Mouse (Mus musculus) mature B cell (primary cell): Measurements from ENCODE around the gene Sfswap.
"Not testable (repeated sequence)": the region's sequence is repeated elsewhere in the genome, so short reads cannot be mapped to it uniquely, and the experiment has no call there.

Experiments used
- in situ Hi-C: fragments of 300-500 bp; cut with MboI; formaldehyde crosslinking; loops from 2 replicates; pipeline ENCODE4 v1.14.3; 2019

The Sfswap gene

DNA sequence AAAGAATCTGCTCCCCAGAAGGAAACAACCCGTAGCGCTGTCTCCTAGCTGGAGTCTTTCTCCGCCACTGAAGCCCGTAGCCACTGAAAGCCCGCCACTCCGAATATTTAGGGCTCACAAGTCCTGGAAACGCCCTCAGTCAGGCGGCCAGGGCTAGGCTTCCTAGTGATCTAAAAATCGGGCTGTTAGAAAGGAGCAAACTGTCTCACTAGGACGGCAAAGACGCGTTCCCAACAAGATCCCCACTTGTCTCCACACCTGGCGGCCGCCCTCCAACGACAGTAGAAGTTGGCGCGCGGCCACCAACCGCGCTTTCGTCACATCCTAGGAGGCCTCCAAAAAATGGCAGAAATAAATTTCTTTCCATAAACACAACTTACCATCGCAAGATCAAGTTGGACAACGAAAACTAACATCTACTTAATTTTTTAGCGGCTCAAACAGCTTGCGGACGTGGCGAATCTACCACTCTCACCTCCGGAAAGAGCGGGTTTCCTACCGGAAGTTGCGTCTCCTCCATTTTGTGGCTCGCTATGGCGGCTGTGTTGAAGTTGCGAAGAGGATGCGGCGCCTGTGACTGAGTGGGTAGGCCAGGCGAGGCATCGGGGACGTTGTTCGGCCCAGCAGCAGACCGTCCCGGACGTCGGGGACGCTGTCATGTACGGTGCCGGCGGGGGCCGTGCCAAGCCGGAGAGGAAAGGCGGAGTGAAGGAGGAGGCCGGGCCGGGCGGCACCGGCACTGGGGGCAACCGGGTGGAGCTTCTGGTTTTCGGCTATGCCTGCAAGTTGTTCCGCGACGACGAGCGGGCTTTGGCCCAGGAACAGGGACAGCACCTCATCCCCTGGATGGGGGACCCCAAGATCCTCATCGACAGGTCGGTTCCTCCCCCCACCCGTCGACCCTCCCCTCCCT lies at the start of gene Sfswap:
Gene Sfswap, plus strand, starts transcription at position 500 of the 913 bp plus-strand sequence.
- in situ Hi-C loops, result no loop called here

DNA sequence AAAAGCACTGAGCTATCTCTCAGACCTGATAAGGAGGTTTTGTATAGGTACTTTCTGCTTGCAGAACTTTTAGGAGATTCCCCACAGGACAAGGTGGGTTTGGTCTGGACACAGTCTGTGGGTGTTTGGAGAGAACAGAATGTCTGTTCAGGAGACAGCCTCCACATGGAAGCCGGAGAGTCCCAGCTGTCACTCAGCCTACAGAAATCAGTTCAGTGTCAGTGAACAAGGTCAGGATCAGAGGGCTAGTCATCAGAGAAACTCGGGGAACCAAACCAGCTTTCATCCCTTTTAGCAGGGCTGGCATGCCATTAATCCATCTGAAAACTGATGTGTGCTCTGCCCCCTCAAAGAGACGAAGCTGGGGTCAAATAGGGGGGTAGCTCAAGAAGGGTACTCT lies 48.5 kb upstream of the Sfswap start:
- in situ Hi-C loops, result no loop called here

DNA sequence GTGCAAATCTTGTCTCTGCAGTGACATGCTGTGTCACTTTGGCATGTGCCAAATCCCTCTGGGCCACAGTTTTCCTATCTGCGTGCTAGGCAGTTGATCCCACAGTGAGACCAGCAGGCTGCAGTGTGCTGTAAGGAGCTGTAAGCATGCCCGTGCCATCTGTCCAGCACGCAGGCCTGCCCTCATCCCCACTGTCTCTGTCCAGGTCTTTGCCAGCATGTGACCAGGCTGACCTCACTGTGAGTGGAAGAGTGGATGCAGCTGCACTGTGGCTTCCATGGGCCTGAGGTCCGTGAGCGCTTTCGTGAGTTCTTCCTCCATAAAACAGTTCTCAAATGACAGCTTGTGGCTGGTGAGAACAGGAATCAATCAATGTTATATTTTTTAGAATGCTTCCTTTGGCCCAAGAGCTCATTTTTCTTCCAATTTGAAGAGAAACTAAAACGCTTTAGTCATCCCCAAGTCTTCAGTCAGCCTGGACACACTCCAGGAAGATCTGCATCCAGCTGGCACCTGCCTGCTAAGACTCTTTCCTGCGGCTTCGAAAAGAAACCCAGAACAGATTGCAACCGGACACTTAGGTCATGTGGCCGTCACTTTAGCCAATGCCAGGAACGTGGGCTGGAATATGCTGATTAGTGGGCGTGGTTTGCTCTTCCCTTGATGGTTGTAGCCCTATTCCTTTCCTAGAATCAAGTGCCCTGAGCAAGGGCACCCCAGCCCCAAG lies 46.1 kb upstream of the Sfswap start:
- in situ Hi-C loops, result no loop called here

DNA sequence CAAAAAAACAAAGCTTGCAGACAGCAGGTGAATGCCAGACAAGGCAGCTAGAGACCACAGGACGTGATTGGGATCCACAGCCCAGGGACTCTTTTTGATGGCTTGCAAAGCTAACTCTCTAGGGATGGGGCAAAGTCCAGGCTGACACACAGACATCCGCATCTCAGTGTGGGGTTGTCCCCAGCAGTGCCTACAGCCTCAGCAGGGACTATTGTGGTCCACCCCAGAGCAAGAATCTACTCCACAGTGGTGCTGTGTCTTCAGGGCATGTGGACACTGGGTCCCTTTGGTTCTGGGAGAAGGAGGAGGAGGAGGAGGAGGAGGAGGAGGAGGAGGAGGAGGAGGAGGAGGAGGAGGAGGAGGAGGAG lies 45.5 kb upstream of the Sfswap start:
- in situ Hi-C loops, result no loop called here

DNA sequence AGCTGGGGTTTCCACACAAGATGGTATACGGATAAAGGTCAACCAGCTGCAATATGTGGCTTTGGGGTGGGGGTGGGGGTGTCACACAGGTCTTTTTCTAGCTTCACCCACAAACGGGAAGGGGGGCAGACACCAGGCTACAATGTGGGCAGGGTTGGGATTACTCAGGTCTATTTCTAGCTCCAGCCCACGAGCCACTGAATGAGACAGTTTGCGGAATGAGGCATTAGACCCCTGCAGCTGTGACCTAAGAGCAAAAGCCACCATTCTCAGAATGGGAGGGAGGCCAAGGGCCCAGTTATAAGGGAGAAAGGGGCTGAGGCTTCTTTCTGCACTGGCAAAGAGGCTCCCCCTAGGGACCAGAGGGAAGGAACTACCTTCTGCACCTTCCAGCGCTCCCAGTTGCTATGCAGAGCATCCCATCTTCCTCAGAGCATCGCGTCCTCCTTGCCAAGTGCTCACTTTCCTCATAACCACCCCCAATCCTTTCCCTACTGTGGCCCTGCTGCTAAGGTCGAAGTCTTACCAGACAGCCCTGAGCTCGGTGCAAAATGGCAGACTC lies 44.4 kb upstream of the Sfswap start:
- in situ Hi-C loops, result no loop called here

DNA sequence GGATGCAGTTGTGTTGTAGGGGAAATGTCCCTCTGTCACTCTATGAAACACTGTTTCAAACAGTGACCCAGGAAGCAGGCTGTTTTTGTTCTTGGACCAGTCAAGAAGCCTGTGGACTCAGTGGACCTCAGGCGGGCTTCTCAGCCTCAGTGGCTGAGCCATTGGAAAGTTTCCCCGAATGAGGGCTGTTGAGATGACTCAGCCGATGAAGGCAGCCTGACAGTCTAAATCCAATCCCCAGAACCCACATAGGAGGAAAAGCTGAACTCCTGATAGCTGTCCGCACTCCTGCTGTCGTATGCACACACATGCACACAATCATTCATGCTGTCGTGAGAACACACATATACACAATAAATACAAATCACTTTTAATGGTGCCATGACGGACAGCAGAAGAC lies 42.9 kb upstream of the Sfswap start:
- in situ Hi-C loops, result no loop called here

DNA sequence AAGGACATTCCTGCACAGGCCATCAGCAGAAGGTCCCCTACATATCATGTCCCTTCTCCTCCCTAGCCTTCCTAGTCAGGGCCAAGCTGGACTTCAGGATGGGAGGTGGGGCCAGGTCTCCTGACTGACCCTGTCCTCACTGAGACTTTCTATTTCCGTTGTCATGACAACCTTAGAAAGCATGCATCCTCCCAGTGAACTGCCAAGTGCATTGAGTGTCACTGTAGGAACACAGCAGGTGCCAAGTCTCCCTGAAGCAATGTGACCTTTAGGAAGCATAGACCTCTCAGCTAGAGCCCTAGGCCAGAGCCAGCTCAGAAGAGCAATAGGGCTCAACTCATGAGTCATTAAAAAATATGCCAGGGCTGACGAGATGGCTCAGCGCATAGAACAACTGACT lies 42.5 kb upstream of the Sfswap start:
- in situ Hi-C loops, result no loop called here

DNA sequence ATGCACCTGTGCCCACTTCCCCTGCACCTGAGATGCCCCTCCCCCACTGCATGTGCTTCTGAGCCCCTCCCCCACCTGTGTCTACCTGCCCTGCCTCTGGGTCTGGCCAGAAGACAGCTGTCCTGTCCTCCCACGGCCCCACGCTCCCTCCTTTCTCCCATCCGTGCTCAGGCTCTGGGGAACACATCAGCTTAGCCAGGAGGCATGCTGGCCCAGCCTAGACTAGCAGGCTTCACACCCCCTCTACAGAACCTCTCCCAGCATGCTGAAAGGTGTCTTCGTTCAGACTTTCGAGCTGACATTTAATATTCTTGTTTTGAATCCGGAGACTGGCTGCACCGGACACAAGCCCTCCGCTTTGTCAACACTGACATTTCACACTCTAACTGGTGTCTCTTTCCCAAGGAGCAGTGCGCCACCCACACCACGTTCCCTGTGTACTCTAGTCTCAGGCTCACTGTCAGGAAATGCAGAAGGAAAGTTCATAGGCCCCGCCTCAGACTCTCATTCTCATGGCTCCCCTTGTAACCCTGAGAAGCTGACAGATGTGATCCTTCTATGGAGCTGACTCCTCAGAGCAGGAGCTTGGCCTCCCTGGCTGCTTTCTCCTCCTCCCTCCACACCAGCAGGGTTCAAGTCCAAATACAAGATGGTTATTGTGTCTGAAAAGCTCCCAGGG lies 40.1 kb upstream of the Sfswap start:
- in situ Hi-C loops, result no loop called here

DNA sequence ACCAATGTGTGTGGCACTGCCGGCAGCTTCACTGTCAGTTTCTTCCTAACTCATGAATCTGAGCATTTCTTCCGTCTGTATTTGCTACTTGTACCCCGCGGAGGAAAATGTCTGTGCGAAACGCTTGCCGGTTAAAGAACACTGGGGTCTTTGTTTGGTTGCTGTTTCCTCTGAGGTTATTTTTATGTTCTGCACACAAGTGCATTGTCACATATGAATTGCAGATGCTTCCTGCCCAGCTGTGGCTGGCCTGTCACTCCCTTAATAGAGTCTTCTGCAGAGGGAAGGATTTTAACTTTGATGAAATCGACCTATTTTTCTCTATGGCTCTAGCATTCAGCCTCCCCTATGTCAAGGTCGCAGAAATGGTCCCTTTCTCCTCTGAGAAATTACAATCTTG lies 37.4 kb upstream of the Sfswap start:
- in situ Hi-C loops, result not testable (repeated sequence)

DNA sequence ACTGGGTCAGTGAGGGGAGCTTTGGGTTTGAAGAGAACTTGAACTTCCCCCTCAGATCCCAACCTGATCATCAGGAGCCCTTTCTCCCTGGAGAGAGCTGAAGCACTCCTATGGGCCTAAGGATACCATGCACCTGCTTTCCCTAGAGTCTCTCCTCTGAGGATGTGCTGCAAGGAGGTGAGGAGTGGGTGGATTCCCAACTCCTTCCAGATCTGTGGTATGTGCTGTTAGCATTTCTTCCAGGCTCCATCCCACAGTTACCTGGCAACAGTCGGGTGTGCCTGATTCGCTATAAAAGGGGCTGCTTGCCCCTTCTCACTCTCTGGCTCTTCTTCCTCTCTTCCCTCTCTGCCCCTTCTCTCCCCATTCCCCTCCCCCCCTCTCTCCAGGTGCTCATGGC lies 35.2 kb upstream of the Sfswap start:
- in situ Hi-C loops, result no loop called here

DNA sequence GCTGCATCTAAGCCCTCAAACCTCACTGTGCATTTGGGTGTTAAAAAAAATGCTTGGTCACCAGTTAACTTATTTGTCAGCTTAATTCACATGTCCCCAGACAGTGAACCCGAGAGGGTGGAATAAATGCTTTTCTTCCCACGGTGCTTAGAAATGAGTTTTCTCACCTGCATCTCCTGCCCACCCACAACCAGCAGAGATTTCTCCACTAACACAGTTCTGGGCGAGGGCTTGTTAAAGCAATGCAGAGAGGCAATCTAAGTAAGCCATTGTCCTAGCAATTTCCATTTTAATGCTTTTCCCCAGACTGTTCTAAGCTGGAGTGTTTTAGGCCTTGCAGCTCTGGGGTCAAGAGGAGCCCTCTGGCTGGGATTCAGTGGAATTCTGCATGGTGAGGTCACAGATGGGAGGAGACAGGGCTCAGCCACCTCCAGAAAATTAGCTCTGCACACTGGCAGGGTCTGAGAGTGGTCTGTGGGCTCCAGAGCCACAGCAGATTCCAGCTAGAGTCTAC lies 25.4 kb upstream of the Sfswap start:
- in situ Hi-C loops, result loop anchor here (25.0 kb wide), 1 partner anchor 413 kb away; no protein-coding TSS in a partner anchor

DNA sequence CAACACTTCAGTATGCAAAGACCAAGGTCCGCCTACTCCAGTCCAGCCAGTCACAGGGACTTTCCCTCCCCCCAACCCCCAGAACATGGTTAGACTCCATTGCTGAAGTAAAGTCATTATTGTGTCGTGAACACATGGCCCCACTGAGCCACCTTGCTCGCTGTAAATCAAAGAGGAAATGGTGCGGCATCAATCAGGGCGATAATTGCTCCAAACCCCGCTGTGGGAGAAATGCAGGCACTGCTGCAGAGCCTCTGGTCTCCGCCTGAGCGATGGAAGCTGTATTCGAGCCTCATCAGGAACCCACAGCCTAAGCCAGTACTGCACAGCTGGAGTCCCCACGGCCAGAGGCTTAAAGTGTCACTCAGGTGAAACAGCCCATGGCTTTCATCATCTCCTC lies 11.1 kb upstream of the Sfswap start:
- in situ Hi-C loops, result loop anchor here (10.0 to 25.0 kb wide), 2 partner anchors 95 to 428 kb away; partner anchors contain the start of gene Mmp17

DNA sequence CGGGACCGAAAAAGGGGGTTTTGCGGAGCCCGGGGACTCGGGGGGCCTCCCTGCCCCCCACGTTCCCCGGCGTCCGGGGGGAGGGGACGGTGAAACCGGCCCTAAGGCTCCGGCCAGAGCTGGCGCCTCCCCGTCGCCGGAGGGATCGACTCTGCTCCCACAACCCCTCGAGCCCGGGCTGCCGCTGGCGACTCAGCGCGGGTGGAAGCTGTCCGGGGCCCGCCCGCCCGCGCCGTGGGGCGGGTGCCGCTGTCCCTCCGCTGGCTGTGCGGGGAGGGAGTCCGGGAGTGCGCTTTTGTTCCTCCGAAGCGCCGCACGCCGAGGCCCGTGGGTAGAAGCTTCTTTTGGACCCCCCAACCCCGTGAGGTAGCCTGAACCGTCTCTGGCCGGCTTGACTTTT lies 650 bp downstream of the Sfswap start:
- in situ Hi-C loops, result no loop called here

DNA sequence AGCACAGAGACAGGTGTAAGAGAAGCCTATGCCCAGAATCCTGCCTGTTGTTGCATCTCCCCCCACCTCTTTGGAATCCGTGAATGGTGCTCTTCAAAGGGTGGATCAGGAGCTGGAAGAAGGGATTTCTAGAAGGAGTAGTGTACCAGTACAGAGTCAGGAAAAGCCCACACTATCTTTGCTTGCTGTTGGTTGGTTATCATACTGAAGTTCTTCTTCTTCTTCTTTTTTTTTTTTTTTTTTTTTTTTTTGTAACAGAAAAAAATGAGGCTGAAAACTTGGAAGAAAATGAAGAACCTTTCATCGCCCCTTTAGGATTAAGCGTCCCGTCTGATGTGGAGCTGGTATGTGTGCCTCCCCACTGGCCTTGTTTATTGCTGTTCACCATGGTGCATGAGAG lies 5.9 kb downstream of the Sfswap start:
- in situ Hi-C loops, result no loop called here

DNA sequence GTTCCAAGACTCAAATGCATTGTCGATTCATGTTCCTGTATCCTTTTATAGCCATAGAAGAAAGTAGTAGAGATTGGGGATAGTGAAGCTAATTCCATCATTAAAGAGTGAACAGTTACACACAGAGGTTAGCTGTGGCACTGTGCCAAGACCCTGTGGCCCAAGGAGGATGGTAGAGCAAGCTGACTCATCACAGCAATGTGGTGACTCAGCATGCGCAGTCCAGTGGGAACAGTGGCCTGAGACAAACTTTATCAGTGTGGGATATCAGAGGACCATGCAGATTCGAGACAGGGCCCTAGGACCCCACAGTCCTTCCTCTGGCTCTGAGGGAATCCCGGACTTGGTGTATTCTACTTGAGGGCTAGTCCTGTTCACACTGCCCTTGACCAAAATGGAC lies 17.2 kb downstream of the Sfswap start:
- in situ Hi-C loops, result no loop called here

DNA sequence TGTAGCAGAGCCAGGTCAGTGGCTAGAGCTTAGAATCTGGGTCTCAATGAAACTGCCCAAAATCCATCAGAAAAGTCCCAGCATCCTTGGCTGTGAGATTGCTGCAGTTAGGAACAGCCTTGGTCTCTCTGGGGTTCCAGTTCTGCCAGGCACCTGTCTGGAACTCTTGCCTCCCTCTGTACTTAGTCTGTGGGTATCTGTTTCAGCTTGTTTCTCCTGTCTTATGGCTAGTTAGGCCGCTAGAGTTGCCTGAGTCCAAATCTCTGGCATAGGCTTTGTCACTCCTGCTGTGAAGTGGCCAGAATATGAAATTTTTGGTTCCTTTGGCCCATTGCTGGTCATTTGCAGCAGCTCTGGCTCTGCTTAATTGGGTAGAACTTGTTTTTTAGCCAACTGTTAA lies 17.8 kb downstream of the Sfswap start:
- in situ Hi-C loops, result no loop called here

DNA sequence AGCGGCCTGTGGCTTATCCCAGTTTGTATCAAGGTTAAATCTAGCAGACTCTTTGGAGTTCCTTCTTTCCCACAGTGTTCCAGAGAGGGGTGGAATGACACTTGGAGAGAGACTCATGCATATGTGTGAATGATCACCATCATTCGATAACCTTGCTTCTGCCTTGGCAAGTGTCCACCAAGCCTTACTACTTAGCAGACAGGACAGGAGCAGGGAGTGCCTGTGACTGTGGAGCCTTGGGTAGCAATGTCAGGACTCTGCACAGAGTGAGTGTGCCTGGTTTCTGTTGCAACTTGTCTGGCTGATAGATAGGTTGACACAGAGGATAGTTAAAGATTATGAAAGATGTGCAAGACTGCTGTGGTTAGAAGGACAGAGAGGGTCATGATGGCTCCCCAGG lies 18.6 kb downstream of the Sfswap start:
- in situ Hi-C loops, result no loop called here

DNA sequence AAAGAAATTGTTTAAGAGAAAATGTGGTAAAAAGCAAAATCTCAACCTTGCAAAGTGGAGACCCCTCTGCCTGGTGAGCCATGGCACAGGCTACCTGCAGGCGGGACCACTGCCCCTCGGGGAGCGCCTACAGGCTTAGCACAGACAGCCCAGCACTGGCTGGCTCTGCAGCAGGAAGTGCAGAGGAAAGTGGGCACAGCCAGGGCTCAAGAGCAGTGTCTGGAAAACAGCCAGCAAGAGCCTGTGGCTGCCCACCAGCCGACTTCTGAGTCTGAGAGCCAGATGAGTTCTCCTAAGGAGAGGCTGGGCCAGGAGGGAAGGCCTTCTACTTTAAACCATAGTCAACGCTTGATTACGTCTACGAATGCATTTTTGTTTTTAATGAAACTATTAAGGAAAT lies 20.5 kb downstream of the Sfswap start:
- in situ Hi-C loops, result no loop called here

DNA sequence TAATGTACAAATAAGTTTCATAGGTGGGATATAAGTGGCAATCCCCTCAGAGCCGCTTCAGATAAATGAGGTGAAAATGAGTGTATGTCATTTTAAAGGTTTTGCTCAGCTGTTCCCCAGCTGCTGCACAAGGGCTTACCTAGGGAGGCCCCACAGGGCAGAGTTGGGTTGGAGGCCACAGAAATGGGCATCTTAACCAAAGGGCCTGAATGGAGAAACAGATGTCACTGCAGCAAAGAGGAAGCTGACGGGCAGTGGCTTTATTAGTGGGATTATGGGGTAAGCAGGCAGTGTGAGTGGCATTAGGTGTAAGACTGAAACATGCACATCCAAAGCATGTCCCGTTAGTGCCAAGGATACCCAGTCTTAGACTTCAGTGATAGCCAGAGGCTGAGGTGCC lies 20.9 kb downstream of the Sfswap start:
- in situ Hi-C loops, result no loop called here

DNA sequence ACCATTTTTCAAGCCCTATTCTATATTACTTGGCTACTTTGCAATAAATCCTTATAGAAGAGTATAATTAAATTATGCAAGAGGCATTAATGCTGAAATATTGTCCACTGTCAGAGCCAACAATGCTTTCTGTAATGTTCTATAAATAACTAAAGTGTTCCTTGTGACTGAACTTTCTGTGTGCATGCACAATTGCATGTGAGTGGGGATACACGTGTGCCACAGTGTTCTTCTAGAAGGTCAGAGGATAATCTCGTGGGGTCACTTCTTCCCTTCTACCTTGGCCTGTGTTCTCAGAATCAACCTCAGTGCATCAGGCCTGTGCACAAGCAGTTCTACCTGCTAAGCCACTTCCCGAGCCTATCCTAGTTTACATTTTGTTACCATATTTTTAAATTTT lies 22.1 kb downstream of the Sfswap start:
- in situ Hi-C loops, result no loop called here

DNA sequence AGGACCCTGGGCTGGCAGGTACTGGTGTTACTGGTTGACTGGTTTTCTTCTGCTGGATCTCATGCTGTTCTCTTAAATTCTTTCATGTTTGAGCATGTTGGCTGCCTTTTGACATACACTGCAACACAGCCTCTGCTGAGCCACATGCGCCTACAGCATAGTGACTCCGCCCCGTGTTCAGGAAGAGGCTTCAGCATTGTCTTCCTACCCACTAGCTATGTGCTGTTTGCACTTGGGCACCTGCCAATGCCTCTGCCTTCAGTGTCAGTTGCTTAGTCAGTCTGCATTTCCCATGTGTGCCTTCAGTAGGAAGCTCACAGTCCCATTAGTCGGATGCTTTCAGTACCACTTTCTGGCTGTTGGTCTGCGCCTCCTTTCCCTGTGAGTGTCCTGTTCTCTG lies 23.7 kb downstream of the Sfswap start:
- in situ Hi-C loops, result no loop called here

DNA sequence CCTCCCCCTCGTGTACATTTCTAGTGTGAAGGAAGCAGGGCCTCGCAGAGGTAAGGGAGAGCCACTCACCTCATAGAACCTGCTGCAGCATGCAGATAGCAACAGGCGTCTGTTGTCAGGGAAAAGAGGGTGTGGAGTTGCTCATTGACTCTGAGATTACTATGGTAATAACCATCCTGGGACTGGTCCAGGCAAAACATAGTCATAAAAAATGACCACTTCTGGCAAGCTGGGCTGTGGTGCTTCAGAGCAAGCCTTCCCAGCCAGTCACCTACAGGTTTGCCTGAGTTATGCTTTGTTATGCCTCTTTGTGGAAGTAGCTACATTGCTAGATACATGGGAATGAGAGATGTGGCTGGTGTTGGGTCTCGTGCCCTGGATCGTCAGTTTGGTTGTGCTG lies 26.1 kb downstream of the Sfswap start:
- in situ Hi-C loops, result no loop called here
